Mouse (Mus musculus): ENCODE results near the gene Arpp19.

DNA sequence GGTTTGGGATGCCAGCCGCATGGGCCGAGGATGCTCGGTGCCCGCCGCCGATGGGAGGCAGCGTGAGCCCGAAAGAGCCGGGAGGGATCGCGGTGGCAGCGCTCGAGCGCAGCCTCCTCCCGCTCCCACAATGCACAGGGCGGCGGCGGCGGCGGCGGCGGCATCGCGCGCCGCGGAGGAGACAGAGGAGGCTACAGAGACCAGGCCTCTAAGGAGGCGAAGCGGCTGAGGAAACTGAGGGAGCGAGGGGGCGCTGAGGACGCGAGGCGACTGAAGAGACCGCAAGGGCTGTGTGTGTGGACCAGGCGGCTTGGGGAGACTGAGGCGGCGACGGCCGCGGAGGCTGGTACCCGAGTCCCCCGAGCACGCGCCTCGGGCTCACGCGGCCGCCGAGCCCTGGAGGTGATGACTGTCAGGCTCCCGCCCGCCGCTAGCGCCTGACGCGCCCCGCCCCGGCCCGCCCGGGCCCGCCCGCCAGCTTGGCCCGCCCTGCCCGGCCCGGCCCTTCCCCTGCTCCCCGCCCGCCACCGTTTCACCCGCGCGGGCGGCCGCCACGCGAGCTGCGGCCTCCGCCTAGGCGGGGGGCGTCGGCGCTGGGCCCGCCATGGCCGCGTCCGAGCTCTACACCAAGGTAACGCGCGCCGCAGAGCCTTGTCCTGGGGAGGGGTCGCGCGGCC, 33.8 kb downstream of the Arpp19 start:
- TF ChIP-seq CTCF (IDR thresholded peaks at IDR 0.05; ENCODE audit: control insufficient read depth, insufficient read depth, low read length) (0 out of 2 replicates have a peak, but pooled peaks have one; percentile 3), POLR2A (IDR thresholded peaks at IDR 0.05; ENCODE audit: borderline replicate concordance, control insufficient read depth, low read depth, low read length) (peak; percentile 44; the same call in 1 of the 2 replicates)
